10 mouse cellular contexts compared by ENCODE assay signal in the genomic region with DNA sequence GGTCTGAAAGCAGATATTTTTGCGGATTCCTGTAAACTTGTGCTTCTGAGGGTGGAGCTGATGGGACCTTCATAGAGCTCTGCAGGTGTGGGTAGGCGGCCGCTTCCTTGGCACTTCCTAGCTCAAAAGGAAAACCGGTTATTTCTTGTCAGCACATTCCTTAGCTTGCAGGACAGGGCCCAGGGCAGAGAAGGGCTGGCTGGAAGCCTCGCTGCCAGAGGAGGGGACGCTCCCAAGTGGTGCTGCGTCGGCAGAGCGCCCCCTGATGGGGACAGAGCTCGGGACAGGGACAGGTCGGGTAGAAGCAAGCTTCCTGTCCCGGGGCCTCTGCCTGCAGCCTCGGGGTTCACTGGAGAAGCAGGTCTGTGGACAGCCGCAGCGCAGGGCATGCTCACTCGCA. TPM values are rescaled to one million over a fixed set of nuclear protein-coding genes. Genes with fewer than 3 reads are reported as not detected.
DNase-seq lines count a peak whose midpoint lies in the region; ATAC-seq and TF ChIP-seq lines count a peak whose summit lies in the region.
"Had no signal": no experiment of that assay in that cellular context is flagged by ENCODE, and none has a peak within 500 bp of the region (broad histone marks: within the 10 kb centered on the region; RNA-seq: fewer than 3 reads in every experiment).

No protein-coding gene starts in this region.

- no peak overlapping the region for H3K27ac ChIP-seq in cerebellum, adult 2 months (ENCODE audit: insufficient read depth, low read length)
- H3K27ac ChIP-seq in thymus, adult 2 months (ENCODE audit: control insufficient read depth, insufficient read depth, low read length): no peak overlapping the region
- H3K27ac ChIP-seq in heart, embryonic 16.5 days (ENCODE audit: low read length): no peak overlapping the region
- peak overlapping the region; percentile 82 for H3K27ac ChIP-seq in limb, embryonic 12.5 days

- peak overlapping the region; percentile 38 for H3K4me2 ChIP-seq in heart, embryonic 16.5 days (ENCODE audit: low read depth, low read length)
- H3K4me2 ChIP-seq in limb, embryonic 12.5 days: peak overlapping the region; percentile 17; the same call in 1 of the 2 replicates
- H3K4me2 ChIP-seq: neural tube, embryonic 13.5 days had no signal

- no peaks in the 10 kb centered on the region for H3K27me3 ChIP-seq in cerebellum, adult 2 months (ENCODE audit: control insufficient read depth, insufficient read depth, low read length)
- H3K27me3 ChIP-seq in thymus, adult 2 months (ENCODE audit: control insufficient read depth, insufficient read depth, low read length): no peaks in the 10 kb centered on the region
- H3K27me3 ChIP-seq in heart, embryonic 16.5 days (ENCODE audit: control insufficient read depth, insufficient read depth, low read length): no peaks in the 10 kb centered on the region
- no peaks in the 10 kb centered on the region for H3K27me3 ChIP-seq in limb, embryonic 12.5 days
- H3K27me3 ChIP-seq: neural tube, embryonic 13.5 days had no signal

- no peak overlapping the region for H3K9ac ChIP-seq in heart, embryonic 16.5 days (ENCODE audit: low read length)
- 0 out of 2 replicates have a peak overlapping the region, but pooled peaks have one; percentile 18 for H3K9ac ChIP-seq in limb, embryonic 12.5 days (replicated peaks)
- H3K9ac ChIP-seq: neural tube, embryonic 13.5 days had no signal

- peak; percentile 67 for ATAC-seq in heart, embryonic 16.5 days (replicated peaks; ENCODE audit: extremely low read depth, insufficient read depth, low FRiP score)
- ATAC-seq in limb, embryonic 12.5 days (ENCODE audit: insufficient number of reproducible peaks, insufficient read depth, low FRiP score, low TSS enrichment, low read depth): peak; percentile 50; the same call in 1 of the 2 replicates
- no peak for ATAC-seq in inflammation-experienced regulatory T-cells, adult 6 months

- no peak overlapping the region for H3K4me3 ChIP-seq in cerebellum, adult 2 months (replicated peaks; ENCODE audit: insufficient read depth, low read depth, low read length)
- no peak overlapping the region for H3K4me3 ChIP-seq in thymus, adult 2 months (ENCODE audit: control insufficient read depth, insufficient read depth, low read length)
- H3K4me3 ChIP-seq in heart, embryonic 16.5 days (ENCODE audit: low read length): no peak overlapping the region
- no peak overlapping the region for H3K4me3 ChIP-seq in limb, embryonic 12.5 days (replicated peaks)
- H3K4me3 ChIP-seq: neural tube, embryonic 13.5 days had no signal

- peak; percentile 38 to 45 for DNase-seq in cerebellum, postnatal 10 days
- DNase-seq in cerebellum, adult 2 months: no peak
- DNase-seq in thymus, adult 2 months: peak; percentile 5
- DNase-seq in thymus, adult 18-20 months: no peak
- DNase-seq in ovary, postnatal 36 days (ENCODE audit: low spot score): peak; percentile 58

- no peak for TF ChIP-seq CTCF in cerebellum, adult 2 months (IDR thresholded peaks at IDR 0.05; ENCODE audit: borderline replicate concordance, insufficient read depth, low read depth, low read length)
- TF ChIP-seq CTCF in thymus, adult 2 months (IDR thresholded peaks at IDR 0.05; ENCODE audit: borderline replicate concordance, control insufficient read depth, extremely low read depth, insufficient read depth, low read length, poor library complexity): no peak

- H3K9me3 ChIP-seq in heart, embryonic 16.5 days (replicated peaks; ENCODE audit: control insufficient read depth, low read length): no peaks in the 10 kb centered on the region
- H3K9me3 ChIP-seq in limb, embryonic 12.5 days: no peaks in the 10 kb centered on the region
- H3K9me3 ChIP-seq: neural tube, embryonic 13.5 days had no signal

- WGBS in cerebellum, adult 2 months: 43% methylated on average over 16 of the region's 16 CpGs
- 65% methylated on average over 16 of the region's 16 CpGs for WGBS in thymus, adult 2 months
- 20% methylated on average over 16 of the region's 16 CpGs for whole genome bisulfite sequencing in heart, embryonic 16.5 days
- 22% methylated on average over 16 of the region's 16 CpGs for WGBS in limb, embryonic 12.5 days

- no peak for TF ChIP-seq POLR2A in cerebellum, adult 2 months (IDR thresholded peaks at IDR 0.05; ENCODE audit: borderline replicate concordance, insufficient read depth, low read length)
- no peak for TF ChIP-seq POLR2A in thymus, adult 2 months (IDR thresholded peaks at IDR 0.05; ENCODE audit: control insufficient read depth, extremely low read depth, insufficient read depth, low read length, poor library complexity)

- no peaks in the 10 kb centered on the region; the same call in 1 of the 2 replicates for H3K36me3 ChIP-seq in thymus, adult 2 months (ENCODE audit: control insufficient read depth, insufficient read depth, low read length)
- H3K36me3 ChIP-seq in heart, embryonic 16.5 days (ENCODE audit: control insufficient read depth, insufficient read depth): peaks cover 3% of the 10 kb centered on the region; the same call in 1 of the 2 replicates
- peaks cover 15% of the 10 kb centered on the region for H3K36me3 ChIP-seq in limb, embryonic 12.5 days

- H3K4me1 ChIP-seq in cerebellum, adult 2 months (ENCODE audit: control insufficient read depth, insufficient read depth, low read length): peaks cover 9% of the 10 kb centered on the region
- H3K4me1 ChIP-seq in thymus, adult 2 months (replicated peaks; ENCODE audit: control insufficient read depth, insufficient read depth, low read length): no peaks in the 10 kb centered on the region
- peaks cover 18% of the 10 kb centered on the region for H3K4me1 ChIP-seq in heart, embryonic 16.5 days (ENCODE audit: control insufficient read depth, insufficient read depth, low read length)
- peaks cover 22% of the 10 kb centered on the region for H3K4me1 ChIP-seq in limb, embryonic 12.5 days (replicated peaks)

RNA-seq across cellular contexts. Expression of gene Gm35549, which starts 6.2 kb away (rescaled TPM):
- not detected in 2 replicates for polyA plus RNA-seq in cerebellum, adult 2 months (2012; rRNA removed)
- not detected in 2 replicates for polyA plus RNA-seq in thymus, adult 2 months (2012; rRNA removed)
- polyA plus RNA-seq in heart, embryonic 16.5 days (2015; fragmentation: Nextera tagmentation; extraction: Ambion mirVana): not detected in 2 replicates
- polyA plus RNA-seq in limb, embryonic 12.5 days (2016; fragmentation: Nextera tagmentation; extraction: Ambion mirVana): 0.49 and 0.71 TPM in 2 replicates
- 1 to 10 TPM in 2 of 3 experiments, not detected in 1; 1.5 to 4.0 TPM for polyA plus RNA-seq in inflammation-experienced regulatory T-cells, adult 6 months (2017; shearing (Covaris generic))
- polyA plus RNA-seq: frontal cortex, adult 2 months; neural tube, embryonic 13.5 days had no signal

RNA-seq across cellular contexts. Expression of gene Zfp445, which starts 28.1 kb away (rescaled TPM):
- polyA plus RNA-seq in cerebellum, adult 2 months (2012; rRNA removed): 158 and 183 TPM in 2 replicates
- polyA plus RNA-seq in thymus, adult 2 months (2012; rRNA removed): 55.0 and 56.2 TPM in 2 replicates
- polyA plus RNA-seq in heart, embryonic 16.5 days (2015; fragmentation: Nextera tagmentation; extraction: Ambion mirVana): 41.4 and 42.7 TPM in 2 replicates
- polyA plus RNA-seq in limb, embryonic 12.5 days (2016; fragmentation: Nextera tagmentation; extraction: Ambion mirVana): 107 and 109 TPM in 2 replicates
- polyA plus RNA-seq in inflammation-experienced regulatory T-cells, adult 6 months (2017; shearing (Covaris generic)): 10 to 100 TPM; 31.6 to 43.9 (median 38.0) TPM

RNA-seq across cellular contexts. Expression of gene Tcaim, which starts 32.3 kb away (rescaled TPM):
- 12.6 and 14.6 TPM in 2 replicates for polyA plus RNA-seq in cerebellum, adult 2 months (2012; rRNA removed)
- polyA plus RNA-seq in thymus, adult 2 months (2012; rRNA removed): 3.6 and 4.5 TPM in 2 replicates
- polyA plus RNA-seq in heart, embryonic 16.5 days (2015; fragmentation: Nextera tagmentation; extraction: Ambion mirVana): 6.8 and 8.4 TPM in 2 replicates
- polyA plus RNA-seq in limb, embryonic 12.5 days (2016; fragmentation: Nextera tagmentation; extraction: Ambion mirVana): 6.5 and 7.4 TPM in 2 replicates
- polyA plus RNA-seq in inflammation-experienced regulatory T-cells, adult 6 months (2017; shearing (Covaris generic)): 10 to 100 TPM in 2 of 3 experiments, 1 to 10 TPM in 1; 7.8 to 17.7 (median 16.6) TPM

RNA-seq across cellular contexts. Expression of gene Zkscan7, which starts 47.8 kb away (rescaled TPM):
- polyA plus RNA-seq in cerebellum, adult 2 months (2012; rRNA removed): 3.1 and 4.0 TPM in 2 replicates
- polyA plus RNA-seq in thymus, adult 2 months (2012; rRNA removed): 2.8 and 3.0 TPM in 2 replicates
- polyA plus RNA-seq in heart, embryonic 16.5 days (2015; fragmentation: Nextera tagmentation; extraction: Ambion mirVana): 2.8 and 3.2 TPM in 2 replicates
- 4.1 and 4.8 TPM in 2 replicates for polyA plus RNA-seq in limb, embryonic 12.5 days (2016; fragmentation: Nextera tagmentation; extraction: Ambion mirVana)
- 1 to 10 TPM; 2.7 to 8.7 (median 2.9) TPM for polyA plus RNA-seq in inflammation-experienced regulatory T-cells, adult 6 months (2017; shearing (Covaris generic))

Comparison
In these comparisons a context has a peak if more than half of its experiments do, and no peak if none do; other contexts are left out.
1. DNase-seq: peak in cerebellum, postnatal 10 days (2 of 2), thymus, adult 2 months (single experiment) and ovary, postnatal 36 days (single experiment); none in cerebellum, adult 2 months (0 of 2) and thymus, adult 18-20 months (0 of 2).